Mouse (Mus musculus) lung, adult 2 months (tissue): Measurements from ENCODE around the gene Kcna1.

ENCODE experiments used
- CTCF ChIP-seq: fragments of 200-500 bp; IDR thresholded peaks from 2 replicates; pipeline ENCODE4 v1.5.1; 2011; ENCODE audit warnings: mild to moderate bottlenecking, low read length, control low read depth; ENCODE audit not compliant: insufficient read depth
- POLR2A ChIP-seq: fragments of 200-500 bp; IDR thresholded peaks from 2 replicates; pipeline ENCODE4 v1.6.1; 2011; ENCODE audit warnings: low read depth, mild to moderate bottlenecking, control low read depth, low read length, borderline replicate concordance; ENCODE audit errors: extremely low read depth

DNA sequence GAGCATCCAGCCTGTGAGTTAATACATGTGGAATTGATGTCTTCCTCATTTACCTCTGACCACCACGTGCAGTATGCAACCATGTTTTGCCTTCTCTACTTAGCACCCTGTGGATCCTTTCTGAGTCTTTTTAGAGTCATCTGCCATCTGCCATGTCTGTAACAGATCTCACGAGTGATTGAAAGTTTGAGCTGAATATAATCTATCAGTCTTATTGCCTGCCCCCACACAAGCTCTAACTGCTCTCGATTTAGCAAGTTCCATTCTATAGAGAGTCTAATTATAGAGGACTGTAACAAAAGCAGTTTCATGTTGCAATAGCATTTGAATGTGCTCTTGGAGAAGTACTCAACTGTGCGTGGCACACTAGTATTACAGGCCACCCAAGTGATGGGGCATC is 27.7 kb downstream of the Kcna1 start:
- TF ChIP-seq CTCF (no peak), POLR2A (no peak)
